Mouse (Mus musculus) spleen, adult 2 months (tissue): ENCODE measurements around the gene BC037034. TPM values are rescaled to one million over a fixed set of nuclear protein-coding genes. Genes with fewer than 3 reads are reported as not detected.
A peak's percentile ranks its signal among the peaks of the same experiment; 100 is the strongest.
"Not testable (repeated sequence)": the region's sequence is repeated elsewhere in the genome, so short reads cannot be mapped to it uniquely, and the experiment has no call there.

ENCODE experiments used
- DNase-seq, 2 experiments: peaks; one replicate each; pipeline versions ENCODE4 v3.0.0 to v3.0.0-alpha.2; 2012 to 2021; ENCODE audit warnings: low spot score in 2 of 2, low read depth in 1 of 2
- H3K27ac ChIP-seq: fragments of 200-500 bp; 2 replicates; pipeline ENCODE4 v1.5.1; 2012; ENCODE audit warnings: low read length, inconsistent platforms; ENCODE audit not compliant: insufficient read depth
- H3K27me3 ChIP-seq: fragments of 200-500 bp; 2 replicates; pipeline ENCODE4 v1.6.1; 2012; ENCODE audit warnings: mild to moderate bottlenecking, moderate library complexity, low read length, inconsistent platforms; ENCODE audit not compliant: control insufficient read depth, insufficient read depth
- H3K36me3 ChIP-seq: fragments of 200-500 bp; 2 replicates; pipeline ENCODE4 v1.6.1; 2012; ENCODE audit warnings: mild to moderate bottlenecking, low read length, inconsistent platforms; ENCODE audit not compliant: control insufficient read depth, insufficient read depth
- H3K4me1 ChIP-seq: fragments of 200-500 bp; 2 replicates; pipeline ENCODE4 v1.6.1; 2011; ENCODE audit warnings: inconsistent platforms; ENCODE audit not compliant: control insufficient read depth, insufficient read depth, insufficient read length
- H3K4me3 ChIP-seq: fragments of 200-500 bp; 2 replicates; pipeline ENCODE4 v1.5.1; 2011; ENCODE audit warnings: mild to moderate bottlenecking, inconsistent platforms; ENCODE audit not compliant: insufficient read depth, insufficient read length; ENCODE audit errors: extremely low read depth
- CTCF ChIP-seq: fragments of 200-500 bp; IDR thresholded peaks from 2 replicates; pipeline ENCODE4 v1.5.1; 2011; ENCODE audit warnings: mild to moderate bottlenecking, inconsistent platforms; ENCODE audit not compliant: insufficient read depth, insufficient read length, insufficient replicate concordance; ENCODE audit errors: extremely low read depth
- POLR2A ChIP-seq: fragments of 200-500 bp; IDR thresholded peaks from 2 replicates; pipeline ENCODE4 v1.6.1; 2011; ENCODE audit warnings: low read depth, low read length, inconsistent platforms
- WGBS: fragments of 180-500 bp; shearing (Covaris S2); methylation state at CpG from one replicate; pipeline ENCODE4 v1.1.7; 2018; 5-methylcytosine and 5-hydroxymethylcytosine counted together
- polyA plus RNA-seq: library from polyadenylated mRNA; depleted of rRNA; stranded (reverse); fragments of >200 nt; gene quantifications from 2 replicates; pipeline ENCODE4 v1.2.3, GENCODE M21; 2012; rRNA removed

The BC037034 gene
- polyA plus RNA-seq, 1 experiment = 114 TPM

DNA sequence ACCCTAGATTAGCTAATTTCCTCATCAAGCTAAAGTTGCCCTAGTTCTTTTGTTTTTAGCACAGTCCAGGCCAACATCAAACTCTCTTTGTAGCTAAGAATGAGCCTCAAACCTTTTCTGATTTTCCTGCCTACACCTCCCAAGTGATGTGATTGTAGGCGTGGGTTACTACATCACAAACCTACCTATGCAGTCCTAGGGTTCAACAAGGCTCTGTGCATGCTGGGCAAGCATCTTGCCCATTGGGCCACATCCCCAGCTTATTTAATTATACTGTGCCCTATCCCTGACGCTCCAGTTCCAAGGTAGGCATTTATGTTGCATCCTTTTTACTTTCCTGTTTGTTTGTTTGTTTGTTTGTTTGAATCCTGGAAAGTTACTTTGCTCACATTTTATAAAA lies 38.1 kb downstream of the BC037034 start, which contains the start of gene Nxpe5:
Gene Nxpe5 (plus strand): TSS at position 199 of the 400 bp plus-strand sequence.
- Histone ChIP-seq H3K27me3 (no peaks in the 10 kb centered on the region), H3K4me1 (peaks cover 4% of the 10 kb centered on the region; the same call in 1 of the 2 replicates), H3K4me3 (no peak within 1 kb of the TSS; the same call in 1 of the 2 replicates), H3K36me3 (no peaks in the 10 kb centered on the region), H3K27ac (no peak within 1 kb of the TSS)
- 29% methylated on average over 2 of the region's 2 CpGs for WGBS
- DNase-seq = no peak
- TF ChIP-seq CTCF (no peak), POLR2A (no peak)

DNA sequence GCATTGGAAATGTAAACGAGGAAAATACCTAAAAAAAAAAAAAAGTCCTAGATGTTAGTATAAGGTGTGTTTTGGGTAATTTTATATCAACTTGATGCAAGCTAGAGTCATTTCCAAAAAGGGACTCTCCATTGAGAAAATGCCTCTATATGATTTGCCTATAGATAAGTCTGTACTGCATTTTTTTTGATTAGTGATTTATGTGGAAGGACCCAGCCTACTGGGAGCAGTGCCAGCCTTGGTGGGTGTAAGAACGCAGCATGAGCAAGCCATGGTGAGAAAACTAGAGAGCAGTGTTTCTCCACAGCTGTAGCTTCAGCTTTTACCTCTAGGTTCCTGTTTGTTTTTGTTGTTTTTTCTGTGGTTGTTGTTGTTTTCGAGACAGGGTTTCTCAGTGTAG lies 40.5 kb downstream of the BC037034 start:
- TF ChIP-seq CTCF (no peak), POLR2A (no peak)
- H3K36me3 ChIP-seq = no peaks in the 10 kb centered on the region
- H3K27me3 ChIP-seq = no peaks in the 10 kb centered on the region
- no peak for DNase-seq
- WGBS = 51% methylated on average over 3 of the region's 3 CpGs
- H3K4me3 ChIP-seq = no peak overlapping the region
- no peak overlapping the region for H3K27ac ChIP-seq
- H3K4me1 ChIP-seq = peaks cover 1% of the 10 kb centered on the region; the same call in 1 of the 2 replicates

GRCm38 (mm10) chr5:138222111-138222510 lies 41.7 kb downstream of the BC037034 start:
- TF ChIP-seq CTCF (peak; percentile 80; the same call in 1 of the 2 replicates), POLR2A (no peak)
- peak; percentile 29 to 86 for DNase-seq
- Histone ChIP-seq H3K27me3 (no peaks in the 10 kb centered on the region), H3K36me3 (no peaks in the 10 kb centered on the region), H3K27ac (no peak overlapping the region), H3K4me3 (no peak overlapping the region), H3K4me1 (no peaks in the 10 kb centered on the region; the same call in 1 of the 2 replicates)
- WGBS = 18% methylated on average over 4 of the region's 4 CpGs

DNA sequence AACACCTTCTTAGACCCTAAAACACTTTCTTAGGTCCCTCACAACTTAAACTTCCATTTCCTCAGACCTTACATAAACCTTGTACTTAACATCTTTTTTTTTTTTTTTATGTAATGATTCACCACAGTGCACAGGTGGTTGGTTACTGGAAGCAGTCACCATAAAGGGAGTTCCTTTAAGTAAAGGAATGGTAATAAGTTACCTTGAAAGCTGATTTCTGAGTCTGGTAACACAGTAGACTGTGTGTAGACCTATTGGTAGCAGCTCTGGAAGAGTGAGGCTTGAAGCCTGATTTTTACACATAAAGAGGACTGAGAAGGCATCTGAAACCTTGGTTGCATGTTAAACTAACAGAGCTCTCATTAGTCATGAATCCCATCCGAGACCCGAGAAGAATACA lies 44.0 kb downstream of the BC037034 start:
- Histone ChIP-seq H3K27me3 (no peaks in the 10 kb centered on the region), H3K36me3 (no peaks in the 10 kb centered on the region), H3K27ac (no peak overlapping the region), H3K4me3 (no peak overlapping the region), H3K4me1 (no peaks in the 10 kb centered on the region)
- 71% methylated on average over 2 of the region's 2 CpGs for WGBS
- TF ChIP-seq CTCF (no peak), POLR2A (no peak)
- DNase-seq = no peak

DNA sequence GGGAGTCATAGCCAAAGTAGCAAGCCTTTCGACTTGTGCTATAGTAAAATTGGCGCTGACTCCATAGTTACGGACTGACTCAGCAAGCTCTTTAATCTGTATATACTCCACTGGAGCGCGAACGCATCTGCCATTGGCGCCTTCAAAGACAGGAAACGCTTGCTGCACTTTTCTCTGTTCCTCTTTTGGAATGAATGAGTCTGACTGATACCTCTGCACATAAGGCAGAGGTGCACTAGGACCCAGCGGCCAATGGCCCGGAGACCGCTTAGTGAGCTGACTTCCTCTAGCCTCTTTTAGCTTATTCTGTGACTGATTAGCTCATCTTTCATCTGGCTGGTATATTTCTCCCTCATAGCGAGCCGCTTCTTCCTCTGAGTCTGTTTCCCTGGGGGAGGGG lies 47.2 kb downstream of the BC037034 start:
- H3K4me3 ChIP-seq, H3K4me1 ChIP-seq, H3K27me3 ChIP-seq, DNase-seq, H3K27ac ChIP-seq, H3K36me3 ChIP-seq: not testable (repeated sequence)
- 86% methylated on average over 13 of the region's 13 CpGs for WGBS

Other genes starting within 250 kb of the BC037034 start
- not detected in 2 replicates for gene Smok3a, start 242.8 kb downstream of the BC037034 start, polyA plus RNA-seq
- not detected in 2 replicates for gene Smok3b, start 242.6 kb downstream of the BC037034 start, polyA plus RNA-seq
- not detected in 2 replicates for gene Smok3c, start 210.8 kb downstream of the BC037034 start, polyA plus RNA-seq
- gene Zkscan1, start 178.9 kb downstream of the BC037034 start, polyA plus RNA-seq = 1.6 and 1.8 TPM in 2 replicates
- 3.3 and 3.7 TPM in 2 replicates for gene Zscan21, start 147.1 kb downstream of the BC037034 start, polyA plus RNA-seq
- gene Zfp113, start 108.3 kb downstream of the BC037034 start, polyA plus RNA-seq = 1.1 and 3.5 TPM in 2 replicates
- gene Cops6, start 103.0 kb downstream of the BC037034 start, polyA plus RNA-seq = 34.3 and 38.1 TPM in 2 replicates
- gene Ap4m1, start 92.0 kb downstream of the BC037034 start, polyA plus RNA-seq = 20.2 and 22.6 TPM in 2 replicates
- gene Mcm7, start 91.6 kb downstream of the BC037034 start, polyA plus RNA-seq = 35.7 and 51.0 TPM in 2 replicates
- gene Taf6, start 76.6 kb downstream of the BC037034 start, polyA plus RNA-seq = 38.6 and 50.6 TPM in 2 replicates
- gene Cnpy4, start 76.5 kb downstream of the BC037034 start, polyA plus RNA-seq = 2.9 and 4.3 TPM in 2 replicates
- gene Mblac1, start 69.7 kb downstream of the BC037034 start, polyA plus RNA-seq = 2.6 and 4.0 TPM in 2 replicates
- gene Nxpe5, start 38.1 kb downstream of the BC037034 start, polyA plus RNA-seq = 1.2 and 1.6 TPM in 2 replicates
- gene Lamtor4, start 8.6 kb downstream of the BC037034 start, polyA plus RNA-seq = 108 and 135 TPM in 2 replicates
- 0.06 and 0.08 TPM in 2 replicates for gene Gal3st4, start 8.8 kb upstream of the BC037034 start, polyA plus RNA-seq
- gene Gm43720, start 15.9 kb upstream of the BC037034 start, polyA plus RNA-seq = not detected in 2 replicates
- 4.4 and 4.8 TPM in 2 replicates for gene Gpc2, start 16.0 kb upstream of the BC037034 start, polyA plus RNA-seq
- 2.3 and 2.5 TPM in 2 replicates for gene Stag3, start 16.2 kb upstream of the BC037034 start, polyA plus RNA-seq
- gene Pvrig, start 77.9 kb upstream of the BC037034 start, polyA plus RNA-seq = 3.5 and 5.2 TPM in 2 replicates
- gene Zfp157, start 177.4 kb upstream of the BC037034 start, polyA plus RNA-seq = 2.6 and 3.9 TPM in 2 replicates